Mouse (Mus musculus) cerebellum, adult 11-12 months (tissue): ENCODE measurements at regions not wholly inside any gene's neighbourhood (a gene's known extent, or its start where the extent isn't known, plus 50 kb on each side); places are given as distances from the start of the nearest gene placed in this dataset.
A peak's percentile ranks its signal among the peaks of the same experiment; 100 is the strongest.
"Not testable (repeated sequence)": the region's sequence is repeated elsewhere in the genome, so short reads cannot be mapped to it uniquely, and the experiment has no call there.

Experiments
- DNase-seq: peaks from one replicate; pipeline ENCODE4 v3.0.0; 2022

DNA sequence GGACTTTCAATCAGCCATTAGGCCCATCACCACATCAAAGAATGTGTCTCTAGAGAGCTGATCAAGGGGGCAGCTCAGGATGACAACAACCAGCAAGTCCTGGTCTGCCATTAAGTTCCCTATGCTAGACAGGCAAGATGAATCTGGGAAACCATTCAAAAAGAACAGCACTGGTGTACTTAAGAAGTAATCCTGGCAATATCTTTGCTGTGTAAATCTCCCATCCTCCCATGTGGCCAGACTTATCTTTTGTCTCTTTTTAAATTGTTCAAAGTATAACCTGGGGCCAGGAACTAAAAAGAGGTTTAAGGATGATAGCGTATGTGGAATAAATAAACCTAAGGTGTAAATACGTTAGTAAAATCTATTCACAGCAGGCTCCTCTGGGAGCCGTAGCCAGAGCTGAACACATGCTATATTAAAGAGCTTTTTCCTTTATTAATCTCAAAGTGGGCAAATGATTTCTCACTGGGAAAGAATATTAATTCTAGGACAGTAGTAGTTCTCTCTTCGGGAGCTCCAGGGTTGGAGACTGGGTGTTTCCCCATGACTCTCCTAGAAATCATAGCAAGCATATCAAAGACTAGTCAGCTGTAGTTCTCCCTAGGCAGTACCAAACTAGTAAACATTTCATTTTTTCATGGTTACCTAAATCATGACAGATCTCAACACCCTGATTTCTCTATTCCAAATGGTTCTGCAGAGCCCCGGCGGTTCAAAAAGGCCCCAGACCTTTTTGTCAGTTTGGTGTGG lies 216.8 kb upstream of the Zpld1 start:
- no peak for DNase-seq

DNA sequence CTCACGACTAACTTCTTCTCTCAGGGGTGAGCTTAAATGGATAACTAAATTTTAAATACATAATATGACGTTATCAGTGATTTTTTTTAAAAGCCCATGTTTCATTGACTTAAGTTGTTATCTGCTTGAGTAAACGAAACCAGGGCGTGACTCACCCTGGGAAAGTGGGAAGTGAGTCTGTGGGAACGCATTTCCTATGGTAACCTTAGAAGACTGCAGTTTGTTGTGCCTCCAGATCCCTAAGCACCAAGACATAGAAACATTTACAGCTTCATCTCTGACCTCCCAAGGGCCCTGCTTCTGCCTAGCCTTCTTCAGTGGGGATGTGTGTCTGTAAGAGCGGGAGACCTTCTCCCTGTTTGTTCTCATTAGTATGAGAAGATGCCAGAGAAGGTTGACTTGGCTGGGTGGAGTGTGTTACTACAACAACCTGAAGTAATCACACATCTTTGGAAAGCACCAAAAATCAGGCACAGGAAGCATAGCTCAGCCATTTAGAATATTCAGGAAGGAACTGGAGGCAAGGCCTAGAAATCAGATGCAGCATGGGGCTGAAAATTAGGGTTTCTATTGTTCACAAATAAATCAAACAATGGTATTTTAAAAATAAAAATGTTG lies 207.1 kb upstream of the Zpld1 start:
- DNase-seq, result no peak

DNA sequence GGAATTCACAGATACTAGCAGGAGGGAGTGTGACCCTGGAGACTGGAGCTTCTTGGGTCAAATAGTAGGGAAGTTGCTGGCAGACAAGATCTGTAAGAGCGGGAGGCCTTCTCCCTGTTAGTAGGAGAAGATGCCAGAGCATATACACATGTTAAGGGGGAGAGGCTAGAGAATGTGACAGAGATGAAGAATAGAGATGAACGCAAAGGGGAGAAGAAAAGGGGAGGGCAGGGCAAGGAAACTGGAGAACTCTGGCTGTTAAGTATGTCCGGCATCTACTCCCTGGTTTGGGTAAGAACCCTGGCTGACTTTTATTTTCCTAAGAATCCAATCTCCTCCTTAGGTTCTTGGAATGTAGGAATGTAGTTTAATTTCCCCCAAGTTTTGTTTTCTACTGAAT lies 206.5 kb upstream of the Zpld1 start:
- no peak for DNase-seq

DNA sequence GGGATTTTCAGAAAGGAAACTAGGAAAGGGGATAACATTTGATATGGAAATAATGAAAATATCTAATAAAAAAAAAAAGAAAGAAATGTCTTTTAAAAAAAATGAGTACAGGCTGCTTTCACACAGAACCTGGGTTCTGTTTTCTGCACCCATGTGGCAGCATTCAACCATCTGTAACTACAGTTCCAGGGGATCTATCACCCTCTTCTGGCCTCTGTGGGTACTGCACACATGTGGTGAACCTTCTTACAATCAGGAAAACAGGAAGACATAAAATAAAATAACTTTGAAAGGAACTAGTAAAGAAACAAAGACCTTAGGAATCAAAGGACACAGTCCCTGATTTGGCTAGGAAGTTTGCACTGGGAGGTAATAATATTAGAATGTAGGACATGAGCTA lies 205.5 kb upstream of the Zpld1 start:
- no peak for DNase-seq

DNA sequence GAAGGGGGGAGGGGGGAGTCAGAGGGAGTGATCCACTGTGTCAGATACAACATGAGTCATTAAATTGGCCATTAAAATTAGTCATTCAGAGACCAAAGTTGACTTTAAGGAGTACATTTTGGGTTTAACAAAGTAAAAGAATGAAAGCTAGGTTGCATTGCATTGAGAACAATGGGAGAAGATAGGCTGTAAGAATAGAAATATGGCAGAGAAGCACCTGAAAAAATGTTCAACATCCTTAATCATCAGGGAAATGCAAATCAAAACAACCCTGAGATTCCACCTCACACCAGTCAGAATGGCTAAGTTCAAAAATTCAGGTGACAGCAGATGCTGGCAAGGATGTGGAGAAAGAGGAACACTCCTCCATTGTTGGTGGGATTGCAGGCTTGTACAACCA lies 202.0 kb upstream of the Zpld1 start:
- not testable (repeated sequence) for DNase-seq

DNA sequence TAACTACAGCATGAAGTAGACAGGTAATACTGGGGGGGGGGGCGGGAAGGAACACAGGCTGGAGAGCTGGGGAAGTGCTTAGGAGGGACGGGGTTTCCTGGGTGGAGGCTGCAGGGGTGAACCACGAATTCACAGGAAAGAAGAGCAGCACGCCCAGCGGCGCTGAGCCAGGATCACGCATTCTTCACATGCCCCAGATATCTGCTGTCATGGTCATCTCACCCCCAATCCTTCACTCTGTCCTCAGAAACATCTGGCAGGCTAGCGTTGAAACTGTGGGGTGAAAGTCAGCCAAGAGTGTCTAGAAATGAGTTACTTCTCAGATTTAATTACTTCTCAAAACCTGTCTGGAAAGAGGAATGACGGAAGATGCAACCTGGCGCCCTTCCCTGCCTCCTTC lies 197.3 kb upstream of the Zpld1 start:
- DNase-seq, result no peak

DNA sequence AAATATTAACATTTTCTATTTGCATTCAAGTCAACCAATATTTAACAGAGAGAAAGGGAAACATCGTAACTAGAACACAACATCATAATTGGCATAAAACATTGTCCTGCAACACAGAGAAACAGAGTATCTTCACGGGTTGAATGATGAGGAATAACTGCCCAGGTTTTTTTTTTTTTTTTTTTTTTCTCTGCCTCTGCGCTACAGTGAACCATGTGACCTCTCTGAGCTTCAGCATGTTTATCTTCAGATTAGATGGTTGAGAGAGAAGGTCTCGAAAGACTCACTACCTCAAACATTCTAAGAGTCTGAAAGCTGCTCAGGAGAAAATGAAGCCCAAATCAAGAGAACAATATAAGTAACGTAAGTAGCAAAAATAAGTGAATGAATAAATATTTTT lies 196.4 kb upstream of the Zpld1 start:
- no peak for DNase-seq

DNA sequence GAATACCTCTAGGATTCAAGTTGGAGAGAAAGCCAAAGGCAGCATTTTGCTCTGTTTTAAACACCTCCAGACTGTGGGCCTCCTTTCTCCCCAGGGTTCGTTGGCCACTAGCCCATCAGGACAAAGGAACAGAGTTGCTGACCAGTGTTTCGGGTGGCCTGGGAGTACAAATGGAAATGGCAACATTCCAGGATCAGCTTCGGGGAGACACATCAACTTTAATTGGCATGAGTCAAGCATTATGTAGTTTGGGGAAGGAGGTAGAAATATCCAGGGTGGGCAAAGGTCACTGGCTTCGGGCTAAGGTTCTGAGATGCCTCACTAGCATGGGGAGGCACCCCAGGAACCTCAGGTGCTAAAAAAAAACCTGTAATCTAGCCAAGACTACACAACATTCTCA lies 194.3 kb upstream of the Zpld1 start:
- DNase-seq, result no peak

DNA sequence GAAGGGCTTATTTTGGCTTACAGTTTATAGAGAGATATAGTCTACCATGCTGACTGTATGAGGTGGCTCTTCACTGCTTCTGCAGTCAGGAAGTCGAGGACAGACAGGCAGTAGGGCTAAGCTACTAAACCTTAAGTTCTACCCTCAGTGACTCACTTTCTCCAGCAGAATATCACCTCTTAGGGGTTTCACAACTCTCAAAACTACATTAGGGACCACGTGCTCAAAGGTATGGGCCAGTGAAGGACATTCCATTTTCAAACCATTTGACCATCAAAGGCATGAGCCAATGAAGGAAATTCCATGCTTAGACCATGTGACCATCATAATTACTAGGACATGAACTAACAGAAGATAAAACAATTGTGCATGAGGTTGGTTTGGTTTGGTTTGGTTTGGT lies 186.6 kb upstream of the Zpld1 start:
- DNase-seq, result no peak

DNA sequence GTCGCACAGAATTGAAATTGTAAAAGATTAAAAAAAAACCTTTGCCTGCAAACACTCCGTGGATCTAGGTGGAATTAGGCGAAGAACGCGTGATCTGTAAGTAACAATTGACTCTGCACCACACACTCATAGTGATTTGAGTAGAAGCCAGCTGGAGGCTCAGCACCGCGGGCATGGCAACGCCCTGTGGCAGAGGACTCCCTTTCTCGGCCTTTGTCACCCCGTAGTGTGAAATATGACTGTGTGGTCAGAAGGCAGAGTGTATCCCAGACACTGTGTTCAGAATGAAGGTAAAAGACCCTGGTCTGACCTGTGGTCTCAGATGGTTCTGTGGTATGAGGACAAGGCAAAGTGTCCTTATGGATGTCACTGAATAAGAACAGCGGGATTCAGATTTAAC lies 183.0 kb upstream of the Zpld1 start:
- DNase-seq, result no peak

DNA sequence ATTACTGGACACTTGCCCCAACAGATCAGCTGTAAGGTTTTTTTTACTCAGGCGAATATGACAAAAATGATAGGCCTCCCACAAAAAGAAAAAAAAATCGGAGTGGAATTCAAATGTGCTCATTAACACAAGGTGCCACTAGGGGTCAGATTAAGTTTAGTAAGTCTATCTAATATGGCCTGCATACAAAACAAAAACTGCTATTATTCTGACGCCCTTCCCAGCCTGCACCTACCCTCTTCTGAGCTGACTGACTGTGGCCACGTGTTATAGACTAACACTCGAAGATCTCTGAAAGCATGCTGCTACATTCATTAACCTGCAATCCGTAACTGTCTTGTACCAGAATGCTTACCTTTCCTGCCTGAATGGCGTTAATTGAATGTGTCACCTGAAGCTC lies 182.5 kb upstream of the Zpld1 start:
- DNase-seq, result no peak

DNA sequence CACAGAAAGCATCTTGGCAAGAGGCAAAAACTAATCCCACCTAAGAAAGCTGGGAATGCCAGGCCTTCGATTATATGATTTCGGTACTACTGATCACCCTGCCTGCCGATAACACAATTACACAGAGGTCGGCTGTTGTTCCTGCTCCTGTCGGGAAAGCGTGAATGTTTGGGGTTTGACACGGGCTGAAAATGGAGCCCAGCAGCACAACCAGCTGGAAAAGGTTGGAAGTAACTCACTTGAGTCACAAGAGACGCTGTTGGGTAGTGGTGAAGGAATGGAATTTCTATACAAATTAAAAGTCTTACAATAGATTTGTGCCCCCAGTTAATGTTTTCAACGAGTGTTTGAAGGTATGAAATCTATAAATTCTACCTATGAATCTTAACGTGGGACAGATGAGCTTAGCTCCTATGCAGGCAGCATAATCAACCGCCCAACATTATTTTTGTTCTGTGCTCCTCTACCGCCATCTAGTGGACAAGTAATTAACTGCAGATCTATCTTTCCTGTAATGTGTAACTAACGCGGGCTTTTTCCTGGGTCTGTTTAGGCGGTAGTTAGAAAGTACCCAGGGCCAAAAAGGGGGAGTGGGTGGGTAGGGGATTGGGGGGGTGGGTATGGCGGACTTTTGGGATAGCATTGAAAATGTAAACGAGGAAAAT lies 178.9 kb upstream of the Zpld1 start:
- no peak for DNase-seq

DNA sequence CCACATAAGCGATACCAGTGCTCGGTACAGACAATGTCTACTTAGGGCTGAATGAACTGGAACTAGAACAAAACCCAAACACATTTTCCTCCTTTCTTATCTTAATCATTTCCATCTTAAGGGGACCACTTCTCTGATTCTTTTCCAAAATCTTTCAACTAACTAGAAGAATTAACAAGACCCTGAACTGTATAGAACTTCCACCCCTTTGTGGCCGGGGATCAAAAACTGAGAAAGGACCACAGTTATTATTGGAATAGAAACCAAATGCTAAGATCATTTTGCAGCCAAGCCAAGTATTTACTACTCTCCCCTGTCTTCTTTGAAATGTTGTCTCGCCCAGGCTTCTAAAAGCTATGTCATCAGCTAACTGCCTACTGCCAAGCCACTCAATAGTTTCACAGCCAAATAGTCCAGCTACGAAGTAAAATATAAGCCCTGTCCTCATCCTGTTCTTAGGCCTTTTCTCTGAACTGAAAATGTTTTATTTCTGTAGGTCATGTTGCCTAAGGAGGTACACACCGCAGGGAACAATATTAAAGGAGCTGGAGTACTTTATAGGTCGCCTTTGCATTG lies 177.3 kb upstream of the Zpld1 start:
- no peak for DNase-seq

DNA sequence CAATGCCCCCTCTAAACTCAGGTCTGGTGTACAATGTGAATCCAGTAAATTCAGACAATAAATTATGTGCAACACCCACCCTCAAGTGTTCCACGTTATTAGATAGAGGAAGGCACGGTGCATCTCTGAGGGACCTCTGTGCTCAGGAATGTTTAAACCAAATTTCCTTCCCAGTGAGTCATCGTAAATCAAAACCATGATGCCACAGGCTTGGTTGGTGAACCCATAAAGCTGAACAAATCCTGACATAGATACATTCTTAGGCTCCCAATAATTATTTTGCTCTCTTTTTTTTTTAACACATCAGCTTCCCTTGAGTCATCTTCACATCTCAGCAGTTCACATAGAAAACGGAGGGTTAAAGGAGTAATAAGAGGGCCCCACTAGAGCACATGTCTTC lies 173.6 kb upstream of the Zpld1 start:
- DNase-seq, result no peak

DNA sequence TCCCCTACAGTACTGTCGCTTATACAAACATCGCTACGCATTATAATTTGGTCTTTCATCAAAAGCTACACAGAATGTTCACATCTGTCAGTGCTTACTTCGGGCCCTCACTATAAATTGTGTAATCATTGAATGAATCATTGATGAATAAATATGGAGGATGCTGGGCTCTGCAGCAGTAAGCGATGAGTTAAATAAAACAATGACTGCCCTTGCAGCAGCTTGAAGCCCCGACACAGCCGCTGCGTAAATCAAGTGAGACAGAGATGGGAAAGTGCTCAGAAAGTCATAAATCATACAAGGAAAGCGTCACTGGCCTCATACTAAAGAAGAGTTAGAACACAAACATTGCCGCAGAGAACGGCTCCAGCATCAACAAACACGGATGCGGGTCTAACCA lies 172.9 kb upstream of the Zpld1 start:
- DNase-seq, result no peak

DNA sequence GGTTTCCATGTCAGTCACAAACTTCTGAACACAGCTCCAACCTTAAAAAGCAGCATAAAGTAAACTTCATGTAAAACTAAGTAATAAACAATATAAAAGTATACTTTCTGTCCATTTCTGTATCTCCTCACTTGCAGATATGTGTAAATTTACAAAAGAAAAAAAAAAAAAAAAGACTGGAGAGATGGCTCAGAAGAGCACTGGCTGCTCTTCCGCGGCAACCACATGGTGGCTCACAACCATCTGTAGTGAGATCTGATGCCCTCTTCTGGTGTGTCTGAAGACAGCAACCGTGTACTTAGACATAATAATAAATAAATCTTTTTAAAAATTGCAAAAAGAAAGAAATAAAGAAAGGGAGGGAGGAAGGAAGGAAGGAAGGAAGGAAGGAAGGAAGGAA lies 171.9 kb upstream of the Zpld1 start:
- DNase-seq, result no peak

DNA sequence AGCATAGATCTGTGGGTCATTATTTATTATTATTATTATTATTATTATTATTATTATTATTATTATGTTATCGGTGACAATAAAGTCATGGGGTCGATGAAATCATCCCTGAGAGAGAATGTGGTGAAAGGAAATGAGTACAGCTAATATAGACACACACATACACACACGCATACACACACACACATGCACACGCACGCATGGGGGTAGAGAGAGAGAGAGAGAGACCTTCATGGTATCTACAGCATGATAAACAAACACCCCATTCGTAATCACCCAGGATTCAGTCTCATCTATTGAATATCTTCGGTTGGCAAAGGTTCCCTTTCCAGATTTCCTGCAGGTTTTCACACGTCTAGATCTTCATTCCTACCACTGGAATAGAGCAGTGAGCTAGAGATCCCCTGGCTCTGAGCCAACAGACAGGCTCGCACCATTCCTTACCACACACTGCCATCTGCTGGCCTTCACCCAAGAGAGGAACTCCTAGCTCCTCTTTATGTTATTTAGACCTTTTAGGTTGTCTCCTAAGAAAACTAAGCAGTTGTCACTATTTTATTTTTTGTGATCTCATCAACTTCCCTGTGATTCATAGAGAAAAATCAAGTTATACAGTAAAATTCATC lies 171.2 kb upstream of the Zpld1 start:
- DNase-seq, result peak; percentile 10

DNA sequence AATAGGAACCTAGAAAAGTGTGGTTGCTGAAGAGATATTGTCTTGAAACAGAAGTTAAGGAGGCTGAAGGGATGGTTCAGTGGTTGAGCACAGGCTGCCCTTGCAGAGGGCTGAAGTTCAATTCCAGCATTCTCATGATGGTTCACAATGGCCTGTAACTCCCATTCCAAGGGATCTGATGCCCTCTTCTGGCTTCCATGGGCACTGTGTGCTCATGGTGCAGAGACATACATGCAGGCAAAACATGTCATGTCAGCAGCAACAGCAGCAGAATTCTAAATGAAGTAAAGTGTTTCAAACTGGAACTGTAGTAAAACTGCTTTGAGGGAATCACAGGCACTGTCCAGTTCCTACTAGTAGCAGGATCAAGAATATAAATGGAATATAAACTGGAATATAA lies 162.7 kb upstream of the Zpld1 start:
- no peak for DNase-seq

DNA sequence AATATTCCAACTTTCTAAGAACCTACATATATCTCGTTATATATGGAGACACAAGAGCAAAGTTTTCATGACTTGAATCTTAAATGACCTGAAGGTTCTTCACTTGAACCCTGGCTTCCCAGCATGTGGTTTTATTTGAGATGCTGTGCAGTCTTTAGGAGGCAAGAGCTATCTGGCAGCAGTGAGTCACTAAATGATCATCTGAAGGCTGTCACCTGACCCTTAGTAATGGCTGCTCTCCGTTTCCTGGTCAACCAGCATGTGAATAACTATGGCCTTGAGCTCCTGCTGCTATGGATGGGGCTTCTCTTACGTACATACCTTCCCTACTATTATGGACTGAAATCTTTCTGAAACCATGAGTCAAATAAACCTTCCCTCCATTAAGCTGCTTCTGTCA lies 149.8 kb upstream of the Zpld1 start:
- no peak for DNase-seq

DNA sequence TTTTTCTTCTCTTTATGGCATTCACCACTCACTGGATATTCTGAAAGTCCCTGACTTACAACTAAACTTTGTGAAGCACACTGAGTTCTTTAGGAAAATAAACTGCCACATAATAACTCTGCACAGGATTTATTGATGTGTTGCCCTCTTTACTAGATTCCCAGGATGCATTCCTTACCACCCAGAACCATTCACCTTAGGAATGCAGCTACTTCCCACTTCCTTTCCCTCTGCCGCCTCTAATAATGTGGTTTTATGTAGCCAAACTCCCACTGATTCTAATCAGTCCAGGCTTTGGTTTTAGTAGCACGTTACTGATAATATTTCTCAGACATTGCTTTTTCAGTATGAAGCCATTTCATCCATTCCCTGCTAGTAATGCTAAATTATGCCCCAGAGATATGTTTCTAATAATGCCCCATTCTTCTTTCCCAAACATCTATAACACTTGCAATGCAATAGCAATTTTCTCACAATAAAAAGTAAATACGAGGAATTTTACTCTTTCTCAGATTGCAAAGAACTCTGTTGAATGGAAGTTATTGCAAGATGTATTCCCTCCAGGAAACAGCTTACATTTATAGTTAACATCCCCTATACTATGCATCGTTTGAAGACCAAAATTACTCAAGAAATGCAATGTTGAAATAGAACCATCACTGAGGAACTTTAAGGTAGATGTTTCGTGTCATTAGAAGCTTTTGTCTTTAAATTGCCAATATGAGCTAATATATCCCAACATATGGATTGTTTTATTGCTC lies 145.2 kb upstream of the Zpld1 start:
- DNase-seq, result no peak

DNA sequence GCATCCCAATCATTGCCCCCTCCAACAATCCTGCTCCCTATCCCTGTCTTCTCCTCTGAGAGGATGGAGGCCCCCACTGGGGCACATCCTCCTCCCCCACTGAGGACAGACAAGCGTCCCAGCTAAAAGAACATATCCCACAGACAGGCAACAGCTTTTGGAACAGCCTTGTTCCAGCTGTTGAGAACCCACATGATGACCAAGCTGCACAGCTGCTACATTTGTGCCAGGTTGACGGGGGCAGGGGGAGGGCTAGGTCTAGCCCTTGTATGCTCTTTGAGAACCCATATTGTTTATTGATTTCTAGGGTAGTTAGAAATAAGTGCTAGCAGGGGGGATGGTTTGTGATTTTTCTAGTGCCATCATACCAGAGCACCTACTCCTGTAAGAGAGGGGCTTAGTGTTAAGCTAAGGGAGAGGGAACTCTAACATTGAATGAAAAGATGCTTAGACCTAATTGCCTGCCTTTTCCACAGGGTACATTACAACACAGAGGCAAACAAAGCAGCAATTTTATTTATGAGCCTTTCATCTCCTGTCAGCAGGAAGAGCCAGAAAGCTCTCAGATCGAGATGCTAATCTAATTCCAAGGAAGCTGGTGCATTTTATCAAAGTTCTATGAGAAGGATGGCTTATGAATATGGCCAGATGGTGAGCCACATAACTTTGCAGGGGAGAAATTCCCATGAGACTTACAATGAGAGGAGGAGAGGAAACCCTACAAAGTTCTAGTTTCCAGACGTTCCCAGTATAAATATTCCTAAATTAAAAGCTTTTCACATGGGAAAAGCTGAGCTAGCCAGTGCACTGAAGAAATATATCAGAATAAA lies 137.6 kb upstream of the Zpld1 start:
- DNase-seq, result no peak
